Mouse (Mus musculus): Measurements from ENCODE around the gene Nmt1.

The Nmt1 gene

DNA sequence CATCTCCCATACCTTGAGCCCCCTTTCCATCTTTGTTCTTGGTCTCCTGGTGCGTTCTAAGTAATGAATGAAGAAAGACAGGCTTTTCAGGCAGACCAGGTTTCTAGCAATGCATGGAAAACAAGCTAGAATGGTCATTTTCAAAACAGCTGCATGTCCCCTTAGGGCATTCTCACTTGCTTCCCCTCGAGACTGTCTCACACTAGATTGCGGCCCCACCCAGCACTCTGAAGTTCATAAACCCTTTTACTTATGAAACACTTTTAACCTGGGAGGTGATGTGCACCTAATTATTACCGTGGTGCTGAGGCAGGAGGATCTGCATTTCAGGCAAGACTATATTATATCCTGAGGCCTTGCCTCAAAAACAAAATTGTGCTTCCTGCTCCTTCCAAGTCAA, 85.8 kb downstream of the Nmt1 start:
- no peak for DNase-seq

- no peak for DNase-seq
Observed at GRCm38 (mm10) chr11:103114270-103114943, 86.4 kb downstream of the Nmt1 start.

DNA sequence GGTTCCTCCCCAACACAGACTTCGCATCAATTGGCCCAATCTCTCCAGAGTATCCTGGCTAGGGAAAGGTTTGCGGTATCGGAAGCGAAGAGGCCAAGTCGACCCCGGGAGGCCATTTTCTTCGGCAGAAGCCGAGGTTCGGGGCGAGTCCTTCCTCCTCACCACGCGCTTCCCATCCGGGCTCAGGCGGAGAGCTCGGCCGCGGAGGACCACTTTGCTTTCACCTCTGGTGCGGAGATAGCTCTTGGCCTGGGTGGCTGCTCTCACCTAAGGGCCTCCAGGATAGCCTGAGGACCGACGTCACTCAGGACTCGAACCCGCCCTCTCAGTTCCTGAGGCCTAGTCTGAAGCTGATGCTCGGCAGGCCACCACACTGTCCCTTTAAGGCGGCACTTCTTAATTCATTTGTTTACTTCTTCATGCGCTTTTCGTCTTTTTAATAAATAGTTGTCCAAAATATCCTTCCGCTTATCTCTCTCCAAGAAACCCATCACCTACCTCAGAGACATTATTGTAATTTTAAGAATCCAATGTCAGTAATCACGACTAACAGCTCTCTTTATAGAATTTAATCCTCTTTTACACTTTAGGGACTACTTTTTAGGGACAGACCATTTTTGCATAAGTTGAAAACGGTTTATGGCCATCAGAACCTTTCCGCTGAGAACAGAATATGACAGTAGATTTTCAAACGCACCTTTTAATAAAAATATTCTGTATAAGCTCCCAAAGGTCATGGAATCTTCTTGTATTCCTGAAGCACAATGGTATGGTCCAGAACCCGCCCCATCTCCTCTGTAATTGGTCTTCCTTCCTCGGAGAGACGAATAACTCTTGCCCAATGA, 87.4 kb downstream of the Nmt1 start:
- peak; percentile 84 for DNase-seq

DNA sequence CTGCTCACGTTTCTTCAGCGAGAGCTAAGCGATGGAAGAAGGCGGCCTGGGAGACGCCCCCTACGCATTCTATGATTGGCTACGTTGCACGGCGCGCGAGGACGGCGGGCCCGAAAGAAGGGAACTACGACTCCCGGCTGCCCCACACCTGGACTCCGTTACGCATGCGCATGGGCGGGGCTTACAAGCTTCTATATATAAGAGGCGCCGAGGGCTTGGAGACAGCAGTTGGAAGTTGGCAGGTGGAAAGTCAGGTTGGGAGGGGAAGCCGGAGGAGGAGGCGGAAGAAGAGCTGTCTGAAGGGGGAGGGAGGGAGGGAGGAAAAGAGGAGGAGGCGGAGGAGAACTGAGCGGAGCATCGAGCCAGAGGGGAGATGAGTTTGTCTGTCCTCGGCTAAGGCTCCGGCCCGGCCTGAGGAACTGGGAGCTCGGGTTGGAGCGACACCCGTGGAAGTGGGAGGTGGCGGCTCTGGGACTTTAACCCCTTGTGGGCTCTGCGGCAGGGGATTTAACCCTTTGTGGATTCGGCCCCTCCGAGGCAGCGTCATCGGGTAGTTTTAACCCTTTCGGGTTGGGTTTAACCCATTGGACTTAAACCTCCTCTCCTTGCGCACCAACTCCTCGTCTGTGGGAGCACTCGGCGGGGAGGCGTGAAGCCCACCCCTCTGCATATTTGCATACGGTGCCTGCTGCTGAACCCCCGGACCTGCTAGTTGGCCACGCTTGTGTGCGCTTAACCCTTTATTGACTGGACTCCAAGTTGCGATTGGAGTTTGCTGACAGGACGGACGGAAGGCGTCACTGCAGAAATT, 88.2 kb downstream of the Nmt1 start, which contains the start of gene Hexim1:
Hexim1 (plus strand) TSS at position 224 of the 811 bp plus-strand sequence.
- peak; percentile 100 for DNase-seq

DNA sequence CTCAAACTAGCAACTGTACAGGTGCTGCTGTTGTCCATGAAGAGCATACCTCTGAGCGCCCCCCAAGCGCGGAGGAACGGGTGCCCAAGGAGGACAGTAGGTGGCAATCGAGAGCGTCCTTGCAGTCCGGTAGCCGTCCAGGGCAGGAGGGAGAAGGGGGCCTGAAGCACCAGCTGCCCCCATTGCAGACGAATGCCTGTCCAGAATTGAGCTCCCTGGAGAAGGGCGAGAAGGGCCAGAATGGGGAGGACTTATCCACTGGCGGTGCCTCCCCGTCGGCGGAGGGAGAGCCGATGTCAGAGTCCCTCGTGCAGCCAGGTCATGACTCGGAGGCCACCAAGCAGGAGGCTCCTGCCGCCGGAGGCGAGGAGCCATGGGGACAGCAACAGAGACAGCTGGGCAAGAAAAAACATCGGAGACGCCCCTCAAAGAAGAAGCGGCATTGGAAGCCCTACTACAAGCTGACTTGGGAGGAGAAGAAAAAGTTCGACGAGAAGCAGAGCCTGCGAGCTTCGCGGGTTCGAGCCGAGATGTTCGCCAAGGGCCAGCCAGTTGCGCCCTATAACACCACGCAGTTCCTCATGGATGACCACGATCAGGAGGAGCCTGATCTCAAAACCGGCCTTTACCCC, 89.1 kb downstream of the Nmt1 start:
- DNase-seq = peak; percentile 88

GRCm38 (mm10) chr11:103117591-103118009, 89.6 kb downstream of the Nmt1 start:
- DNase-seq = peak; percentile 58
